Mouse (Mus musculus) heart, embryonic 12.5 days (tissue): ENCODE results near the gene Smad5. TPM values are rescaled to one million over a fixed set of nuclear protein-coding genes. Genes with fewer than 3 reads are reported as not detected.

Source experiments
- ATAC-seq: fragments of 200-750 bp; cut with Nextera tagmentation; 2 replicates; pipeline ENCODE4 v1.8.0; 2017; ENCODE audit warnings: moderate TSS enrichment, moderate library complexity; ENCODE audit not compliant: insufficient number of reproducible peaks, low FRiP score
- H3K27ac ChIP-seq: fragments of 300-500 bp; sonication (generic); 2 replicates; pipeline ENCODE4 v1.5.1; 2016; ENCODE audit warnings: mild to moderate bottlenecking, moderate library complexity; ENCODE audit not compliant: poor library complexity, severe bottlenecking
- H3K27me3 ChIP-seq: fragments of 300-500 bp; sonication (generic); replicated peaks from 2 replicates; pipeline ENCODE4 v1.6.1; 2016; ENCODE audit warnings: mild to moderate bottlenecking, moderate library complexity
- H3K36me3 ChIP-seq: fragments of 300-500 bp; sonication (generic); 2 replicates; pipeline ENCODE4 v1.6.1; 2016; ENCODE audit warnings: mild to moderate bottlenecking, moderate library complexity
- H3K4me1 ChIP-seq: fragments of 300-500 bp; sonication (generic); replicated peaks from 2 replicates; pipeline ENCODE4 v1.6.1; 2016; ENCODE audit warnings: mild to moderate bottlenecking
- H3K4me2 ChIP-seq: fragments of 300-500 bp; sonication (generic); 2 replicates; pipeline ENCODE4 v1.6.1; 2016; ENCODE audit warnings: mild to moderate bottlenecking, moderate library complexity
- H3K4me3 ChIP-seq: fragments of 300-500 bp; sonication (generic); 2 replicates; pipeline ENCODE4 v1.5.1; 2016; ENCODE audit warnings: mild to moderate bottlenecking
- H3K9ac ChIP-seq: fragments of 300-500 bp; sonication (generic); 2 replicates; pipeline ENCODE4 v1.6.1; 2016; ENCODE audit warnings: mild to moderate bottlenecking, moderate library complexity
- H3K9me3 ChIP-seq: fragments of 300-500 bp; sonication (generic); replicated peaks from 2 replicates; pipeline ENCODE4 v1.6.1; 2016; ENCODE audit warnings: mild to moderate bottlenecking, moderate library complexity
- WGBS: fragments of 180-500 bp; shearing (Covaris S2); methylation state at CpG from one replicate; pipeline ENCODE4 v1.1.7; 2016; 5-methylcytosine and 5-hydroxymethylcytosine counted together
- polyA plus RNA-seq: library from polyadenylated mRNA; unstranded; fragments of >200 nt; fragmentation: Nextera tagmentation; extraction: Ambion mirVana; gene quantifications from 2 replicates; pipeline ENCODE4 v1.2.1, GENCODE M21; 2016

The Smad5 gene
- polyA plus RNA-seq, 1 experiment from 2014 or later = 24.3 TPM

DNA sequence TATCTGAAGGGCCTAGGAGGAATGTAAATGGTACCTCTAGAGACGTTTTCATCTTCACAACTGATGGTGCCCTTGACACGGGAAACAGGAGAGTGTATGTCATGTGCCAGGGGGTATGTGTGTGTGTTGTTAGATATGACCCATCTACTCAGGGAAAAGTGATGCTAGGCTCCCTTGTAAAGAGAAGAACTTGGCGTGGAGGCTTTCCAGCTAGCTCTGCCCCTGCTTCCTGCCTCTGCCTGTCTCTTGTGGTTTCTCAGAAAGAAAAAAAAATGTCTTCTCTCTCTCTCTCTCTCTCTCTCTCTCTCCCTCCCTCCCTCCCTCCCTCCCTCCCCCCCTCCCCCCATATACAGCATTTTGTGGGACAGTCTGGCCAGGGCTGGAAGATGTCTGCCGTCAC lies 20.9 kb upstream of the Smad5 start:
- WGBS = 63% methylated on average over 4 of the region's 4 CpGs
- peaks cover 42% of the 10 kb centered on the region for H3K4me1 ChIP-seq
- peak overlapping the region; percentile 14; the same call in 1 of the 2 replicates for H3K27ac ChIP-seq
- no peak for ATAC-seq
- no peak overlapping the region for H3K9ac ChIP-seq
- H3K36me3 ChIP-seq = no peaks in the 10 kb centered on the region
- no peaks in the 10 kb centered on the region for H3K9me3 ChIP-seq
- no peak overlapping the region for H3K4me3 ChIP-seq
- no peaks in the 10 kb centered on the region for H3K27me3 ChIP-seq
- no peak overlapping the region for H3K4me2 ChIP-seq

DNA sequence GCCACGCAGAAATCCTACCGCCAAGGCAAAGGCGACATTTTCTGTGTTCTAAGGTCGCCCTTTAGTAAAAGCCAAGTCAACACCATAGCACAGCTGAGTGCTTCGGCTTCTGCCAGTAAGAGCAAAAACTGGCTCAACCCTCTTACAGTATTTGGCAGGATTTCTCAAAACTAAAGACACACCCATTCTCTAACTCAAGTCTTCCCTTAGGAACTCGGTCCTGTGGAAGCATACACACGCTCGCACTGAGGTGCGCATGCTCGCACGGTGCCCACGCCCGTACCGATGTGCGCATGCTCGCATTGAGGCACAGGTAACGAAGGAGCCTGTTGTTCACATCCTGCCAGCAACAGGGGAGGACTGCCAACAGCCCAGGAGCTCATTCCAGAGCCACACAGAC lies 20.5 kb upstream of the Smad5 start:
- ATAC-seq = no peak
- H3K9me3 ChIP-seq = no peaks in the 10 kb centered on the region
- no peak overlapping the region for H3K4me2 ChIP-seq
- no peak overlapping the region for H3K4me3 ChIP-seq
- H3K27me3 ChIP-seq = no peaks in the 10 kb centered on the region
- no peaks in the 10 kb centered on the region for H3K36me3 ChIP-seq
- peak overlapping the region; percentile 14; the same call in 1 of the 2 replicates for H3K27ac ChIP-seq
- WGBS = 73% methylated on average over 17 of the region's 17 CpGs
- H3K9ac ChIP-seq = no peak overlapping the region
- peaks cover 38% of the 10 kb centered on the region for H3K4me1 ChIP-seq

DNA sequence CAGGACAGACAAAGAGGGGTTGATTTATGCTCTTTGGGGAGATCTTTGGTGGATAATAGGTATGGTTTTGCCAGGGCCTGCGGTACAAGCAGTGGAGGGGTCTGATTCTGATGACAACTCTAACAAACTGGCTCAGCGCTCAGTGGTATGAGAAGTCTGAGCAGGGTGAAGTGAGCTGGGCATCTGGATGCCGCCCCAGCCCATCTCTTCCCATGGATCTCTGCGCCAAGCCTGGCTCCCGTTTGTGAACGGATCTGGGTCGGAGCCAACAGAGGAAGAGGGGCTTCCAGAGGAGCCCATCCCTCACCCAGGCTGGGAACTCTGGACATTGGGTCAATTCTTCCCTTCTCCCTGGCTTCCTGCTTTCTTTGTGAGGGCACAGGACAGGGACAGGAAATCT lies 19.5 kb upstream of the Smad5 start:
- H3K27me3 ChIP-seq = no peaks in the 10 kb centered on the region
- WGBS = 87% methylated on average over 7 of the region's 7 CpGs
- no peak overlapping the region for H3K4me2 ChIP-seq
- H3K9ac ChIP-seq = no peak overlapping the region
- H3K27ac ChIP-seq = no peak overlapping the region
- H3K36me3 ChIP-seq = no peaks in the 10 kb centered on the region
- H3K4me1 ChIP-seq = peaks cover 29% of the 10 kb centered on the region
- H3K4me3 ChIP-seq = no peak overlapping the region
- no peaks in the 10 kb centered on the region for H3K9me3 ChIP-seq
- ATAC-seq = no peak

DNA sequence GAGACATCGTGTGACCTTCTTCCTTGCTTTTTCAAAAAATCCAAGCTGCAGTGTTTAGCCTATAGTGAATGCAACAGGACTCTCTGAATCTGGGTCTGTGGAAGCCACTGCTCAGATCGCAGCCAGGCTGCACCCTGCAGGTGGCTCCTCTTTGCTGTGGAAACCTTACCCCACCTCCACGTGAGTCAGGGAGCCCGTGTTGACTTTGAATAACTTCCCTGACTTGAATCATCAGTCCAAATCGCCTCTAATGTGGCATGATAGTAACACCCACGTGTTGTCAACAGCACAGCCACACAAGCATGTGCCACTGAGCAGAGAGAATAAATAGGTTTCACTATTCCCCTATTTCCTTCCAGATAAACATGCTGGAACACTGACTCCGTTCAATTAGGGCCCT lies 10.8 kb upstream of the Smad5 start:
- no peak overlapping the region for H3K4me2 ChIP-seq
- no peak overlapping the region for H3K27ac ChIP-seq
- no peaks in the 10 kb centered on the region for H3K36me3 ChIP-seq
- H3K9ac ChIP-seq = no peak overlapping the region
- no peaks in the 10 kb centered on the region; the same call in 1 of the 2 replicates for H3K4me1 ChIP-seq
- no peak overlapping the region for H3K4me3 ChIP-seq
- ATAC-seq = no peak
- H3K9me3 ChIP-seq = no peaks in the 10 kb centered on the region
- H3K27me3 ChIP-seq = no peaks in the 10 kb centered on the region
- whole genome bisulfite sequencing = 48% methylated on average over 7 of the region's 7 CpGs

DNA sequence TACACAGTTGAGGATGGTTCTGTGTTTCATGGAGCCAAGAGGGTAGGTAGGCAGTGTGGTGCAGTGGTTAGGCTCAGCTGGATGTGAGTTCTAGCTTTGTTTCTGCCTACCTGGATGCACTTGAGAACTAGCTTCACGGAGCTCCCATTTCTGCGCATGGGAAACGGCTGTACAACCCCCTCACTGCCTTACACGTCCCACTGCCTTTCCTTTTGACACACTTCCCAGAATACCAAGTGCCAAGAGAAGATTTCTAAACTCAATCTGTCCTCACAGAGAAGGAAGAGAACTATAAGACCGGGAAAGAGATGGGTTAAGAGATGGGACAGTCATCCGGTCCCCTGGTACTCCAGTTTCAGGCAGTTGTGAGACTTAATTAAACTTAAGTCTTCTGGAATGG lies 10.2 kb upstream of the Smad5 start:
- Histone ChIP-seq H3K4me3 (no peak overlapping the region), H3K4me2 (no peak overlapping the region), H3K36me3 (no peaks in the 10 kb centered on the region), H3K27ac (no peak overlapping the region), H3K9ac (no peak overlapping the region), H3K27me3 (no peaks in the 10 kb centered on the region), H3K4me1 (peaks cover 3% of the 10 kb centered on the region), H3K9me3 (no peaks in the 10 kb centered on the region)
- WGBS = 86% methylated on average over 6 of the region's 6 CpGs
- ATAC-seq = no peak

DNA sequence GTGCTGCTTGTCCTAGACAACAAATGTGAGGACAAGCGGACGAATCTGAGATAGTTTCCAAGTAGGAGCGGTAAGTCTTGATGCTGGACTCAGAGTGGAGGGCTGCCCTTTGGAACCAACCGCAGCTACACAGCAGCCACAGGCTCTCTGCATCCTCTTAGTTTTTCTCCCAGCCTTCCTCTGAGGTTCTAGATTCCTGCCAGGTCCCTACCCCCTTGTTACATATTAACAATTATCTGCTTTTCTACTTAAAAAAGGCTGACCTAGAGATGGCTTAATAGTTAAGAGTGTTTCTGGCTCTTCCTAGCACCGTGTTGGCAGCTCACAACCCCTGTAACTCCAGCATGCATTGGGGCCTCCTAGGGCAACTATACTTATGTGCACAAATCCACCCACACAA lies 7.1 kb upstream of the Smad5 start:
- Histone ChIP-seq H3K36me3 (no peaks in the 10 kb centered on the region), H3K9ac (no peak overlapping the region), H3K27me3 (no peaks in the 10 kb centered on the region), H3K4me1 (peaks cover 13% of the 10 kb centered on the region), H3K4me3 (no peak overlapping the region), H3K27ac (no peak overlapping the region), H3K9me3 (peaks cover 5% of the 10 kb centered on the region; the same call in 1 of the 2 replicates), H3K4me2 (no peak overlapping the region)
- WGBS = 82% methylated on average over 5 of the region's 5 CpGs
- no peak for ATAC-seq

DNA sequence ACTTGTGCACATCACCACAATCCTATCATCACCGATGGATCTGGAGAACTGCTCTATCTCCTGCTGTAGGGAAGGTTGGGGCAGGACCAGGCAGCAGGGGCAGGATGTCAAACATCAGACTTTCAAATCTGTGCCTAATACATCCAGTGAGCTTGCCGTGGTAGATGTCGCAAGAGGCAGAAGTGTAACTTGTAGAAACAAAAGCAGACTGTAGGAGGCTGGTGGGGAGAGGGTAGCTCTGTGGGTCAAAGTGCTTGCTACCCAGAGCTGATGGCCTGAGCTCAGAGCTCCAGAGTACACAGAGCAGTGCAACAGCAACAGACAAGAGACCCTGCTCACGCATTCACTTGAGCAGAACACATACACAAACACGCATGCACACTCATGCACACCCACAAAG lies 6.1 kb upstream of the Smad5 start:
- no peak overlapping the region for H3K9ac ChIP-seq
- H3K4me3 ChIP-seq = no peak overlapping the region
- ATAC-seq = no peak
- no peak overlapping the region for H3K4me2 ChIP-seq
- peaks cover 5% of the 10 kb centered on the region; the same call in 1 of the 2 replicates for H3K9me3 ChIP-seq
- H3K27me3 ChIP-seq = no peaks in the 10 kb centered on the region
- no peaks in the 10 kb centered on the region for H3K36me3 ChIP-seq
- WGBS = 71% methylated on average over 5 of the region's 5 CpGs
- no peak overlapping the region for H3K27ac ChIP-seq
- H3K4me1 ChIP-seq = peaks cover 15% of the 10 kb centered on the region

DNA sequence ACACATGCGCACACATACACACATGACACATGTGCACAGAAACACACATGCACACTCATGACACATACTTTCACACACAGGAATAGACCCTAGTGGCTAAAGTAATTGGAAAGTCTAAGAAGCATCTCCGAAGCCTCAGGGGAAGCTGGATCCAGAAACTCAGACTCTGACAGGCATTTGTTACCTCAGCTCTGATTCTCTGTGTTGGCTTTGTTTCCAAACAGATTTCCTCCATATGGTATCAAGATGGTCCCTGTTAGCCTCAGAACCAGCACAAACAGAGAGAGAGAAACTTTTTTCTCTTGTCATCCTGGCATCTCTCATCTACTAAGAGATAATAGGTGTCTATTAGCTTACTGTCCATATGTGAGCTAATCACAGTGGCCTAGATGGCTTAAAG lies 5.6 kb upstream of the Smad5 start:
- Histone ChIP-seq H3K36me3 (no peaks in the 10 kb centered on the region), H3K9ac (no peak overlapping the region), H3K4me3 (no peak overlapping the region), H3K9me3 (peaks cover 5% of the 10 kb centered on the region; the same call in 1 of the 2 replicates), H3K4me2 (no peak overlapping the region), H3K27ac (no peak overlapping the region), H3K27me3 (no peaks in the 10 kb centered on the region), H3K4me1 (peaks cover 20% of the 10 kb centered on the region)
- WGBS = 83% methylated on average over 2 of the region's 2 CpGs
- ATAC-seq = no peak

DNA sequence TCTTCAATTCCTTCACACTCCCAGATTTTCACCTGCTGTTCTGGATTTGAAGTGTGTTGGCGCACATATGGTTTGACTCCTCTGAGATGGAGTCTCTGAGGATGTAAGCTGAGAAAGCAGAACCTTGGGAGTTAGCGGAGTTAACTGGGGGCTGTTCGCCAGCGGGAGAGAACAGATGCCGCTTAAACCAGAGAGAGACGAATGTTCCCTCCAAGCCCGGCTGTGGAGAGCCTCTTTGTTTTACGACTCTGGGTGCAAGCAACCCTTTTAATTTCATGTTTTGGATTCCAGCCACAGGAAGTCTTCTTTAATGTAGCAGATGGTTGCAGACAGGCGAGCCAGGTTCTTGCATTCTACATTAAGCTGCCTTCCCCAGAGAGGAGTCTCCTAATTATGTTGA lies 4.4 kb upstream of the Smad5 start:
- H3K4me3 ChIP-seq = no peak overlapping the region
- peaks cover 5% of the 10 kb centered on the region; the same call in 1 of the 2 replicates for H3K9me3 ChIP-seq
- H3K27ac ChIP-seq = no peak overlapping the region; the same call in 1 of the 2 replicates
- H3K27me3 ChIP-seq = no peaks in the 10 kb centered on the region
- peak overlapping the region; percentile 1; the same call in 1 of the 2 replicates for H3K4me2 ChIP-seq
- no peak for ATAC-seq
- WGBS = 44% methylated on average over 9 of the region's 9 CpGs
- peaks cover 24% of the 10 kb centered on the region for H3K4me1 ChIP-seq
- no peaks in the 10 kb centered on the region for H3K36me3 ChIP-seq
- H3K9ac ChIP-seq = no peak overlapping the region

DNA sequence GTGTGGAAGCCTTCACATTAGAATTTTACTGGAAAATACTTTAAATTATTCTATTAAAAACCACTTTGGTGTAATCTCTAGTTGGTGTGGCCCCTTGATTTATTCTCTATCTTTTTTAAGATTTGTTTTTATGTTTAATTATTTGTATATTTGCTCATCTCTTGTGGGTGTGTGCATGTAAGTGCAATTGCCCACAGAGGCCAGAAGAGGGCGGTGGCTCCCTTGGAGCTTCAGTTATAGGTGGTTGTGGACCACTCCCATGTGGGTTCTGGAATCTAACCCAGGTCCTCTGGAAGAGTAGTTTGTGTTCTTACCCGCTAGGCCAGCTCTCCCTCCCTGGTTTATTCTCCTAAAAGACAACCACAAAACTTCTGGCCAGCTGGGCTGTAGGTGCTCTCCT lies 3.4 kb upstream of the Smad5 start:
- Histone ChIP-seq H3K27me3 (no peaks in the 10 kb centered on the region), H3K9me3 (peaks cover 5% of the 10 kb centered on the region; the same call in 1 of the 2 replicates), H3K27ac (no peak overlapping the region), H3K36me3 (no peaks in the 10 kb centered on the region), H3K9ac (no peak overlapping the region), H3K4me1 (peaks cover 28% of the 10 kb centered on the region), H3K4me2 (no peak overlapping the region), H3K4me3 (no peak overlapping the region)
- no peak for ATAC-seq
- WGBS = 78% methylated on average over 2 of the region's 2 CpGs

DNA sequence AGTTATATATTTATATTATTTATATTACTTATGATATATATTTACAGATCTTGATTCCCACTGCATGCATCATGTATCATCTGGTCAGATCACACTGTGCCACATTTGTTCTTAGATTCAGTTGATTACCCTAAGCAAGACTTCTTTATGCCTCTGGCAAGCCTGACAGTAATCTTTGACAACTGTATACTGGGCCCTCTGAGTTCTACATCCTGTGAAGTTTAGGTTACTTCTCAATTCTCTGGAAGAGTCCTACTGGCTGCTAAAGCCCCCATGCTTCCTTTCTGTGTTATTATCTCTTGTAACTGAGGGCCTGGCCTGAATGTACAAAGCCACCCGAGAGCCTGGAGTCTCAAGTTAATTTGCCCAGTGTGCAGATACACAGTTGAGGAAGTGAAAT lies 1.8 kb upstream of the Smad5 start:
- ATAC-seq = no peak
- Histone ChIP-seq H3K4me1 (peaks cover 44% of the 10 kb centered on the region), H3K27ac (no peak overlapping the region), H3K9ac (no peak overlapping the region), H3K36me3 (0 out of 2 replicates have a peak, but pooled peaks cover 3% of the 10 kb centered on the region), H3K9me3 (peaks cover 5% of the 10 kb centered on the region; the same call in 1 of the 2 replicates), H3K4me3 (no peak overlapping the region), H3K27me3 (no peaks in the 10 kb centered on the region), H3K4me2 (no peak overlapping the region)
- 55% methylated on average over 1 of the region's 1 CpGs for WGBS

DNA sequence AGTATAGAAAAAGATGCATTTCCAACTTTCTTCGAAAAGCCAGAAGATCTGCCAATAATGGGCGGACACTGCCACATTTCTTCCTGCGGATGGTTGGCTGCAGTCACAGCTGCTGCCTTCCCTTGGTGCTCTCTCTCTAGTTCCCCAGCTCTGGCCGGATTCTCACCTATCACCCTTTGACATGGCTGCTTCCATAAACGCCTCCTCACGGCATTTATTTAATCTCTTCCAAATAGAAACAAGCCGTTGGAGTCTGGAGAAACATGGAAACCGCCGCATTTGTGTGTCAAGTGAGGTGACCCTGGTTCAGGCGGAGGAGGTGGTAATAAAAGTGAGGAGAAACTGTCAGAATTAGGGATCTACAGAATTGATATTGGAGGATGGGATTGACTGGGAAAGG lies 886 bp upstream of the Smad5 start:
- WGBS = 60% methylated on average over 10 of the region's 10 CpGs
- Histone ChIP-seq H3K4me3 (no peak overlapping the region), H3K9ac (0 out of 2 replicates have a peak overlapping the region, but pooled peaks have one; percentile 25), H3K4me2 (peak overlapping the region; percentile 75; the same call in 1 of the 2 replicates), H3K9me3 (peaks cover 5% of the 10 kb centered on the region; the same call in 1 of the 2 replicates), H3K27me3 (no peaks in the 10 kb centered on the region), H3K4me1 (peaks cover 46% of the 10 kb centered on the region), H3K27ac (no peak overlapping the region; the same call in 1 of the 2 replicates), H3K36me3 (0 out of 2 replicates have a peak, but pooled peaks cover 3% of the 10 kb centered on the region)
- no peak for ATAC-seq
